Mouse (Mus musculus) hindbrain, embryonic 15.5 days (tissue): ENCODE data around the gene Gm11099. TPM values are rescaled to one million over a fixed set of nuclear protein-coding genes. Genes with fewer than 3 reads are reported as not detected.
A peak's percentile ranks its signal among the peaks of the same experiment; 100 is the strongest.

Experiments
- ATAC-seq: fragments of 200-750 bp; cut with Nextera tagmentation; 2 replicates; pipeline ENCODE4 v1.8.0; 2017; ENCODE audit warnings: low read depth, moderate number of reproducible peaks, moderate TSS enrichment; ENCODE audit not compliant: low FRiP score
- H3K27ac ChIP-seq: fragments of 300-500 bp; sonication (generic); replicated peaks from 2 replicates; pipeline ENCODE4 v1.5.1; 2015; ENCODE audit warnings: mild to moderate bottlenecking, inconsistent platforms
- H3K27me3 ChIP-seq: fragments of 300-500 bp; sonication (generic); 2 replicates; pipeline ENCODE4 v1.6.1; 2015; ENCODE audit warnings: control low read depth, inconsistent platforms
- H3K36me3 ChIP-seq: fragments of 300-500 bp; sonication (generic); 2 replicates; pipeline ENCODE4 v1.6.1; 2015; ENCODE audit warnings: control low read depth, inconsistent platforms
- H3K4me1 ChIP-seq: fragments of 300-500 bp; sonication (generic); replicated peaks from 2 replicates; pipeline ENCODE4 v1.6.1; 2015; ENCODE audit warnings: control low read depth, inconsistent platforms
- H3K4me2 ChIP-seq: fragments of 300-500 bp; sonication (generic); 2 replicates; pipeline ENCODE4 v1.6.1; 2015; ENCODE audit warnings: moderate library complexity, mild to moderate bottlenecking, inconsistent platforms
- H3K4me3 ChIP-seq: fragments of 300-500 bp; sonication (generic); 2 replicates; pipeline ENCODE4 v1.5.1; 2015; ENCODE audit warnings: mild to moderate bottlenecking, inconsistent platforms
- H3K9ac ChIP-seq: fragments of 300-500 bp; sonication (generic); 2 replicates; pipeline ENCODE4 v1.6.1; 2015; ENCODE audit warnings: inconsistent platforms
- H3K9me3 ChIP-seq: fragments of 300-500 bp; sonication (generic); 2 replicates; pipeline ENCODE4 v1.6.1; 2016; ENCODE audit warnings: control low read depth, inconsistent platforms
- WGBS: fragments of 180-500 bp; shearing (Covaris S2); methylation state at CpG from one replicate; pipeline ENCODE4 v1.1.7; 2015; 5-methylcytosine and 5-hydroxymethylcytosine counted together
- polyA plus RNA-seq: library from polyadenylated mRNA; unstranded; fragments of >200 nt; fragmentation: Nextera tagmentation; extraction: Ambion mirVana; gene quantifications from 2 replicates; pipeline ENCODE4 v1.2.1, GENCODE M21; 2015

The Gm11099 gene
- not detected in 2 replicates for polyA plus RNA-seq

GRCm38 (mm10) chr2:58859134-58859533, at the start of gene Gm11099:
Gene Gm11099 (plus strand): TSS chr2:58859434.
- H3K36me3 ChIP-seq = no peaks in the 10 kb centered on the region
- WGBS = 91% methylated on average over 5 of the region's 5 CpGs

GRCm38 (mm10) chr2:58812941-58813340, 46.3 kb upstream of the Gm11099 start:
- H3K9ac ChIP-seq = no peak overlapping the region
- H3K36me3 ChIP-seq = no peaks in the 10 kb centered on the region
- H3K27ac ChIP-seq = no peak overlapping the region
- no peaks in the 10 kb centered on the region for H3K4me1 ChIP-seq
- no peaks in the 10 kb centered on the region for H3K9me3 ChIP-seq
- 20% methylated on average over 2 of the region's 2 CpGs for WGBS
- no peak overlapping the region for H3K4me2 ChIP-seq
- no peak overlapping the region for H3K4me3 ChIP-seq
- H3K27me3 ChIP-seq = no peaks in the 10 kb centered on the region
- no peak for ATAC-seq

More at GRCm38 (mm10) chr2:58859134-58859533, at the start of gene Gm11099:
- ATAC-seq = no peak
- Histone ChIP-seq H3K9me3 (no peaks in the 10 kb centered on the region), H3K9ac (no peak within 1 kb of the TSS), H3K4me2 (no peak within 1 kb of the TSS), H3K27me3 (no peaks in the 10 kb centered on the region), H3K4me3 (no peak within 1 kb of the TSS), H3K4me1 (no peaks in the 10 kb centered on the region), H3K27ac (no peak within 1 kb of the TSS)

- H3K27ac ChIP-seq = no peak overlapping the region
- ATAC-seq = no peak
- no peaks in the 10 kb centered on the region for H3K27me3 ChIP-seq
- H3K4me1 ChIP-seq = no peaks in the 10 kb centered on the region
- no peaks in the 10 kb centered on the region for H3K9me3 ChIP-seq
- H3K4me2 ChIP-seq = no peak overlapping the region
- H3K36me3 ChIP-seq = no peaks in the 10 kb centered on the region
- no peak overlapping the region for H3K9ac ChIP-seq
- H3K4me3 ChIP-seq = no peak overlapping the region
- 83% methylated on average over 3 of the region's 3 CpGs for WGBS
These were observed 30.2 kb upstream of the Gm11099 start for GRCm38 (mm10) chr2:58828910-58829600.

GRCm38 (mm10) chr2:58829981-58830742, 29.1 kb upstream of the Gm11099 start:
- peak; percentile 59; the same call in 1 of the 2 replicates for ATAC-seq
- Histone ChIP-seq H3K27me3 (no peaks in the 10 kb centered on the region), H3K36me3 (no peaks in the 10 kb centered on the region), H3K4me1 (no peaks in the 10 kb centered on the region), H3K9ac (no peak overlapping the region), H3K4me2 (no peak overlapping the region), H3K9me3 (no peaks in the 10 kb centered on the region), H3K4me3 (no peak overlapping the region), H3K27ac (no peak overlapping the region)
- 64% methylated on average over 7 of the region's 7 CpGs for WGBS

GRCm38 (mm10) chr2:58832253-58832980, 26.8 kb upstream of the Gm11099 start:
- no peak overlapping the region for H3K27ac ChIP-seq
- H3K9ac ChIP-seq = no peak overlapping the region
- no peak for ATAC-seq
- no peaks in the 10 kb centered on the region for H3K4me1 ChIP-seq
- no peaks in the 10 kb centered on the region for H3K9me3 ChIP-seq
- H3K27me3 ChIP-seq = no peaks in the 10 kb centered on the region
- 90% methylated on average over 20 of the region's 20 CpGs for WGBS
- no peak overlapping the region for H3K4me3 ChIP-seq
- H3K4me2 ChIP-seq = no peak overlapping the region
- H3K36me3 ChIP-seq = no peaks in the 10 kb centered on the region

- Histone ChIP-seq H3K4me1 (no peaks in the 10 kb centered on the region), H3K4me3 (no peak overlapping the region), H3K9me3 (no peaks in the 10 kb centered on the region), H3K4me2 (no peak overlapping the region), H3K27ac (no peak overlapping the region), H3K27me3 (no peaks in the 10 kb centered on the region), H3K9ac (no peak overlapping the region), H3K36me3 (no peaks in the 10 kb centered on the region)
- no peak for ATAC-seq
- 62% methylated on average over 3 of the region's 3 CpGs for WGBS
These were observed 18.2 kb upstream of the Gm11099 start for GRCm38 (mm10) chr2:58841021-58841420.

- Histone ChIP-seq H3K4me1 (no peaks in the 10 kb centered on the region), H3K9me3 (no peaks in the 10 kb centered on the region), H3K36me3 (no peaks in the 10 kb centered on the region), H3K27ac (no peak overlapping the region), H3K27me3 (no peaks in the 10 kb centered on the region), H3K9ac (no peak overlapping the region), H3K4me3 (no peak overlapping the region), H3K4me2 (no peak overlapping the region)
- WGBS = 92% methylated on average over 4 of the region's 4 CpGs
- ATAC-seq = no peak
These were observed 16.8 kb upstream of the Gm11099 start for GRCm38 (mm10) chr2:58842443-58842842.

- Histone ChIP-seq H3K9me3 (no peaks in the 10 kb centered on the region), H3K36me3 (no peaks in the 10 kb centered on the region), H3K27me3 (no peaks in the 10 kb centered on the region), H3K4me1 (no peaks in the 10 kb centered on the region), H3K4me3 (no peak overlapping the region), H3K4me2 (no peak overlapping the region), H3K9ac (no peak overlapping the region), H3K27ac (no peak overlapping the region)
- ATAC-seq = no peak
- 40% methylated on average over 10 of the region's 10 CpGs for WGBS
These were observed 14.7 kb upstream of the Gm11099 start for GRCm38 (mm10) chr2:58844499-58844898.

GRCm38 (mm10) chr2:58879876-58880275, 20.6 kb downstream of the Gm11099 start:
- no peaks in the 10 kb centered on the region for H3K36me3 ChIP-seq
- no peaks in the 10 kb centered on the region for H3K9me3 ChIP-seq
- 40% methylated on average over 3 of the region's 3 CpGs for WGBS
- no peak overlapping the region for H3K4me2 ChIP-seq
- H3K27me3 ChIP-seq = no peaks in the 10 kb centered on the region
- ATAC-seq = no peak
- no peaks in the 10 kb centered on the region for H3K4me1 ChIP-seq
- no peak overlapping the region for H3K27ac ChIP-seq
- H3K9ac ChIP-seq = no peak overlapping the region
- no peak overlapping the region for H3K4me3 ChIP-seq

- no peak overlapping the region for H3K27ac ChIP-seq
- H3K36me3 ChIP-seq = no peaks in the 10 kb centered on the region
- no peak overlapping the region for H3K9ac ChIP-seq
- no peak overlapping the region for H3K4me3 ChIP-seq
- H3K4me1 ChIP-seq = no peaks in the 10 kb centered on the region
- no peaks in the 10 kb centered on the region for H3K27me3 ChIP-seq
- ATAC-seq = no peak
- no peaks in the 10 kb centered on the region for H3K9me3 ChIP-seq
- H3K4me2 ChIP-seq = no peak overlapping the region
- 75% methylated on average over 4 of the region's 4 CpGs for WGBS
These were observed 45.8 kb downstream of the Gm11099 start for GRCm38 (mm10) chr2:58905057-58905456.

- Histone ChIP-seq H3K4me3 (no peak overlapping the region), H3K9ac (no peak overlapping the region), H3K4me2 (peak overlapping the region; percentile 25), H3K27me3 (no peaks in the 10 kb centered on the region), H3K4me1 (no peaks in the 10 kb centered on the region), H3K9me3 (no peaks in the 10 kb centered on the region), H3K36me3 (no peaks in the 10 kb centered on the region), H3K27ac (no peak overlapping the region)
- ATAC-seq = no peak
- WGBS = 31% methylated on average over 14 of the region's 14 CpGs
These were observed 47.7 kb downstream of the Gm11099 start for GRCm38 (mm10) chr2:58906814-58907516.
